Mouse (Mus musculus) right cerebral cortex, postnatal 4 days (tissue): Measurements from ENCODE around the gene Nod2.

Experiments
- DNase-seq: peaks from one replicate; pipeline ENCODE4 v3.0.0-alpha.2; 2022

Nod2 gene

GRCm38 (mm10) chr8:88646837-88647778 is at the start of gene Nod2:
Gene Nod2 (plus strand): TSS chr8:88647315.
- peak; percentile 28 for DNase-seq

GRCm38 (mm10) chr8:88598578-88598977 is 48.5 kb upstream of the Nod2 start:
- DNase-seq = no peak

DNA sequence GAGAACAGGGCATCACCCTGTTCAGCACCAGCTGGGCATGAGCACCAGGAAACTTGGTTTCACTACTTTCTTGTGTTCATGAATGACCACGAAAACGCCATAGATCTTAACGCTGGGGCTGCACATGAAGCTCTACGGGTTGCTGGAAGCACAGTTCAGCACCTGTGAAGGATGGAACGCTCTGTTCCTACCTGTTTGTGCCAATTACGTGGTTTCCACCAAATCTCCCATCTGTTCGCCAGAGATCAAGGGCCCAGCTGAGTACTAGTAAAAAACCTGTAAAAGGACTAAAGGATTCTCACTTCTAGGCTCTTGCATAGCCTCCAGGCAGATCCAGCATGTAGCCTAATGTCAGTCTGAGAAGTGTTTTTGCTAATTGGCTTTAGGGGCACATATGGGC is 47.6 kb upstream of the Nod2 start:
- DNase-seq = no peak

- DNase-seq = no peak
Observed at GRCm38 (mm10) chr8:88603446-88603989, 43.6 kb upstream of the Nod2 start.

DNA sequence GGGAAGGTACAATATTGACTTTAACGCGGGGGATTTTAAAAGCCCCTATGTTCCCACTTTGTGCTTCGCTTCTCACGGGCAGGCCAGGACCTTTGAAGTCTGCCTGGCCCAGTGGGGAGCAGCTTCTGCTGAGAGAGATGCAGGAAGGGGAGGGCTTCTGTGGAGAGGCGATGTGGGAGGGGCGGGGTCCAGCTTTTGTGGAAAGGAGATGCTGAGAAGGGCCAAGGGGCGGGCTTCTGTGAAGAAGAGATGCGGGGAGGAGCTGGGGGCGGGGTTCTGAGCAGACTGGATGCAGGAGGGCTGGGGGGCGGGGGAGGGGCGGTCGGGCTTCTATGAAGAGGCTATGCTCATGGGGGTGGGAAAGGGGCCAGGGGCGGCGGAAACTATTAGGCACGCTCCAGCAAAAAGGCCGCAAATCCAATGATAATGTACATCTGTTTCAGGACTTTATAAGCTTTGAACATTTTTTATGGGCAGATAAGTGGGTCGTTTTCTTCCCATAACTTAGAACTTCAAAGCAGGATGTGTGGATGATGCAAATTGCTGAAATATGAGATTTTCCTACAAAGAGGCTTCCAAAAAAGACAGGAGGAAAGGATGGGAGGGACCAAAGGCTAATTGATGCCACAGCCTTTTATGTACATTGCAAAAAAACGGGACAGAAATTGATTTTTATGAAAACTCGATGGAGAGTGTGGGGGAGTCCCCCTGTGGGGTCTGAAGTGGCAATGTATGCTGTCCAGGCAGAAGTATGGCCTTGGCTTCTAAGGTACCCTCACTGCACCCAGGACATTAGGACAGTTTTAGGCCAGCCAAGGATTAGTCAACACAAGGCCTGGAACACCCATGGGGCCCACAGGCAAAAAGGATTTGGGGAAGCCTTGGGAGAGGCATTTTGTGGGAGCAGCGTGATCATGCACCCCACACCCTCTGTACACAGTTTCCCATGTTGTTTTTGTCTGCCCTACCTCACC is 42.8 kb upstream of the Nod2 start:
- peak; percentile 71 for DNase-seq

DNA sequence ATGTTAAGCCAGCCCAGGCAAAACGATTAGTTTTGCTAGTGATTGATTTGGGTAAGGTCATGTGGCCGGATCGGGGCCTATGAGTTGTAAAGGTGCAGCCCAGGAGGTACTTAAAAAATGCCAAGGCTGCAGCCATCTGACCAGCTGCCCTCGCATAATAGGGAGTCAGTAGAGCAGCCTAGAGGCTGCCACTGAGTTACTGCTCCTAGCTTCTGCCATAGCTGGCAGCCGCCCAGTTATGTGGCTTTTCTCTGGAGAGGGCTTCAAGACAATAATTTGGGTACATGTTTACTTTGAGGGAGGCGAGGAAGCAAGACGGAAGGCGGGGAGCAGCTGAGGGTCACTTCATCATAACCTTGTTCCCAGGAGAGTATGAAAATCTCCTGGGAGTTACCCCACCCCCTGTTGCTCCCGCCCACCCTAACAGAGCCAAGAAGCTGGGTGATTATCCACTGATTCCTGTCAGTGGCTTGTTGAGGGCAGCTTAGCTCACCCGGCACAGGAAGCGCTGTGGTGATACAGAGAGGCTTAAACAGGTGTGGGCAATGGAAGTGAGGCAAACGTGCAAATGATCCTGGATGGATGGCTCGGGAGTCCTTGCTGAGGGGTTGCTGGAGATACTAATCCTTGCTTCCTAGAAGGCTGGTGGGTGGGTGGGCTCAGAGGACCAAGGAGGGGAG is 41.6 kb upstream of the Nod2 start:
- no peak for DNase-seq

DNA sequence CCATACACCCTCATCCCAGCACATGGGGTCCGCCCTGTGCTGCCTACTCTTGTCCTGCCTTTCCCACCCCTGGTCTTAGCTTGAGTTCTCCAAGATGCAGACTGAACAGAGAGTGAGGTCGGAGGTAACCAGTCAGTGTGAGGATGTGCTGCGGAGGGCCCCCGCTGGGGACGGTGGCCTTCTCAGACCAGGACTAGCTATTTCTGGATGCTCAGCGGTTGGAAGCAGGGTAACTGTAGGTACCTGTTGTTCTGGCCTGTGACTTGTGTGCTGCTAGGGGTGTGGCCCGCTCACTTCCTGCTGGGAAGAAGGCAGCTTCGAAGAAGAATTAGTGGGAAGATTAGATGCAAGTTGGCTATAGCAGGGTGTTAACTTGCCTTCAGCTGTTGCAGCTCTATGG is 38.1 kb upstream of the Nod2 start:
- DNase-seq = no peak

DNA sequence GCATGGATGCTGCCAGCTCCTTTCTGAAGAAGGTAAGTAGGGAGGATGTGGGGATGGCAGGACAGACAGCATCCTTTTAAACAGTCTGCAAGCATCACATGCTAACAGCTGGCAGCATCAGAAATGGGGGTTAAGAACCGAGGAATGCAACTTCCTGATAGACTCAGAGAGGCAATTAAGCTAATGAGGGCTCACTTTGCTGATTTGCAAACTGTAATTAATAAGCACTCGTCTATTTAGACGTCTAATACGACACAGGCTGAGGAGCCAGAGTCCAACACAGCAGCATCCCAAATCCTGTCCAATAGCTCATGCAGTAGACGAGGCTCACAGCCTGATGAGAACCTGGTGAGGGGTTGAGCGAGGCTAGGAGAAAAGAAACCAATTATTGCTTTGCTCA is 36.8 kb upstream of the Nod2 start:
- DNase-seq = no peak

DNA sequence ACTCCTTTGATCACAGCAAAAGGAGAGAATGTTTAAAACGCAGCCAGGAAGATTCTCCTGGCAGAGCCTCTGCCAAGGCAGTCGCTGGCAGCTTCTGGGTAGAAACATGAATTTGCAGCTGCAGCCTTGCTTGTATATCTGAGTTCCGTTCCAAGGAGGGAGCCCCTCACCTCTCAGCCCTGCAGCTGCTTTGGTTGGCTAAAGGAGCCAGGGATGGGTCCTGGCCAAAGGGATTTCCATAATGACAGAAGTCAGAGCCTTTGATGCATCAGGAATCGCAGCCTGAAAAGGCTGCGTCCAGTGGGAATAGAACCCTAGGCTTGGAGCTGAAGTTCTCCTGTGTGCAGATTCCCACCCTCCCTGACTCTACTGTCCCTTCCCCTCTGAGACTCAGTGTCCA is 32.1 kb upstream of the Nod2 start:
- DNase-seq = no peak

DNA sequence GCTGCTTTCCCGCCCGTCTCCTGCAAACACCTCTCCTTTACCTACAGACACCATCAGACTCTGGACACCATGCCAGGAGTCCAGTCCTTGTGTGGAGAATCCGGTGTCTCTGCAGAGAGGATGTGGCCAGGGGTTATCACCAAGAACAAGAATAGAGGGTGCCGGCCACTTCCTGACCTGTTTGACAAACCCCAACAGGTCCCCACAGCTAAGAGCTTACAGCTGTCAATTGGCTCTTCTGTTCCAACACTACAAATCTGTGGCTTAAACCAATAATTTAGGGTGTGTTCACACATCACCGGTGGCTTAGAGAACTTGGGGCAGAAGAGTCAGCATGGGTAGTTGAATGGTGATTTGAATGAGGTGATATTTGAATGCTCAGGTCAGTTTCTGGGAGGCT is 28.5 kb upstream of the Nod2 start:
- DNase-seq = no peak

DNA sequence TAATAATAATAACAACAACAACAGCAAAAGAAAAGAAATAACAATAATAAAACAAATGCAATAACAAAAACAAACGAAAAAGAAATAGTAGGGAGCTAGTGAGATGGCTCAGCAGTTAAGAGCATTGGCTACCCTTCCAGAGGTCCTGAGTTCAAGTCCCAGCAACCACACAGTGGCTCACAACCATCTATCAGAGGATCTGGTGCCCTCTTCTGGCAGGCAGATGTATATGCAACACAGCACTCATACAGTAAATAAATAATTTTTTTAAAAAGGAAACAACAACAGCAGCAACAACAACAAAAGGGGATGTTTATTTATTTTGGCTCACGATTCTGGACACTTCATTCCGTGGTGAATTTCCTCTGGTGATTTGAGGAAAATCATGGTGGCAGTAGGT is 27.6 kb upstream of the Nod2 start:
- DNase-seq = no peak

GRCm38 (mm10) chr8:88620931-88621330 is 26.2 kb upstream of the Nod2 start:
- DNase-seq = no peak

DNA sequence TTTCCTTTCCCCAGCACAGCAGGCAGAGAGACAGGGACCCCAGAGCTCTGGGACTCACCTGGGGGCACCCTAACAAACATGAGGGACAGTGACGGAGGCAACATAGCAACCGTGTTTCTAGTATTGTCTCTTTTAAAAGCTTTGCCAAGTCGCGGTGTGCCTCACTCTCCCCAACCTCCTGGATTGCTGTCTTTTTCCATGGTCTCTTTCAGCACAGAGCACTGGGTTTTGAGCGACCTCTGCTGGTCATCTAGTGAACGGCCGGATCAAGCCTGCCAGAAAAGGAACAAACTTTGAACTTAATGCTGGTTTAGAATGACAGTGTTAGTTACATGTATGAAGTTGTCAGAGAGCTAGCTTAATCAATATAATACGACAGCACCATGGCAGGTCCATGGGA is 25.7 kb upstream of the Nod2 start:
- DNase-seq = peak; percentile 82

- DNase-seq = no peak
Observed at GRCm38 (mm10) chr8:88623351-88623750, 23.8 kb upstream of the Nod2 start.

DNA sequence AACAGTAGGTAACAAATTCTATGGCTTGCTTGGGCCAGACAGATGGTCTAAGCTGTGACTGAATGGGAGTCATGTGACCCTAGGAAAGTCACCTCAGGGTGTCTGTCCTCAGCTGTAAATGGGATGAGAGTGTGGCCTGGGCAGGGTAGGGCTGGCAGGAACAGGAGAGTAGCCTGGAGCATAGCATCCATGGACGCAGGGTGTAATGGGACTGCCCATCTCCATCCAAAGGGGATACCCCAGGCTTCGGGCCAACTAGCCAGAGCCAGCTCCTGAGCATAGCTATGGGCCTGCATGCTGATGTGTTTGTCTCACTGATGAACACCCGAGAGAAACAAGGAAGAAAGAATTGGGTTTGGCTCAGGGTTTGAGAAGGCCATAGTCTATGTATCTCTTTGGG is 22.8 kb upstream of the Nod2 start:
- DNase-seq = no peak

- no peak for DNase-seq
Observed at GRCm38 (mm10) chr8:88626433-88626832, 20.7 kb upstream of the Nod2 start.

DNA sequence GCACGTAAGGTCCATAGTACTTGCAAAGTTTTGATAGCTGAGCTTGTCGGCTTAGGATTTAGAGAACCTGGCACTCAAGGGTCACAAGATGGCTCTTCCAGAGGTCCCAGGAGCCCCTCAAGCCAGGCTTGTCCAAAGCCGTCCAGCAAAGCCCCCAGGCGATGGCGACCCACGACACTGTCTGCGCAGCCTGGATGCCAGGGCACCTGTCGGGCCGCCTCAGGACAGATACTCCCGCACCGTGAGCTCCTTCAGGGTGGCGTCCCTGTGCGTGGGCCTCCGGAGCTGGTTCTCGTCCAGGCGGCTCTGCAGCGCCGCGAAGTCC is 20.2 kb upstream of the Nod2 start:
- no peak for DNase-seq

DNA sequence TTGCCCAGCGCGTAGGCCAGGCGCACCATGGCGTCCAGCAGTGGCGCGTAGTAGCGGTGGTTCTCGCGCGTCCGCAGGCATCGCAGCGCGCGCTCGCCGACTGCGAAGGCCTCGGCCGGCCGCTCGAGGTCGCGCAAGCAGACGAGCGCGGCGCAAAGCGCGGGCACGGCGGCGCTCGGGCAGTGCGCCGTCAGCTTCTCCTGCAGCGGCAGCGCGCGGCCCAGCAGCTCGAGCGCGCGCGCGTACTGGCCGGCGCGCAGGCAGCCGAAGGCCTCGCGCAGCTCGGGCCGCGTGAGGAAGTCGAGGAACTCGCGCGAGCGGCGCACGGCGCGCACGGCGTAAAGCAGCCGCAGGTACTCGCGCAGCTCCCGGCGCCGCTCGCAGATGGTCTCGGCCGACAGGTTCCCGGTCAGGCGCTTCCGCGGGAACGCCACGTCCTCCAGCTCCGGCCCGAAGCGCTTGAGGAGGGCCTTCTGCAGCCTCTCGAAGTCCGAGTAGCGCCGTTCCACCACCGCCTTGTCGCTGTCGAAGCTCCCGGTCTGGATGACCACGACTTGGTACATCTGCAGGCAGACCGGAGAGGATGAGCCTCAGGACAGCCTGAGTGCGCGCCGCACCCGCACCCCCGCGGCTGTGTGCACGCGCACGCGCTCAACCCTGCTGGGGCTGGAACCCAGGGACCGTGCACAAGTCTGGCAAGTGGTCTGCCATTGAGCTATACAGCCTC is 19.7 kb upstream of the Nod2 start:
- peak; percentile 76 for DNase-seq

GRCm38 (mm10) chr8:88628001-88628774 is 18.9 kb upstream of the Nod2 start:
- DNase-seq = no peak

DNA sequence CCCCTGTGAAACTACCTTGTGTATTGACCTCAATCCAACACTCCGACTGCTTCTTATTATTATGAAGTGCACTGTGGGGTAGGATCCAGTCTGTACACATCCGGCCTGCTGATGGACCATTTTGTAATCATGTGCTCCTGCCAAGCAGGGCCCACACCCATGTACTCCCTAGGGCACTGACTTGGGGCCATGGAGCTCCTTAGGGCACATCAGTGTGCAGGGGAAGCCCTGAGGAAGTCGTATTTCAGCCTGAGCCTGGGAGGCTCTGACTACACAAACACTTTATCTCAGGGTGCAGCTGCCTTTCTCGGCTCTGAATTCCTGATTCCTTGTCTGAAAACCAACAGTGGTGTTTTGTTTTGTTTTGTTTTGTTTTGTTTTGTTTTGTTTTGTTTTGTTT is 16.9 kb upstream of the Nod2 start:
- no peak for DNase-seq

DNA sequence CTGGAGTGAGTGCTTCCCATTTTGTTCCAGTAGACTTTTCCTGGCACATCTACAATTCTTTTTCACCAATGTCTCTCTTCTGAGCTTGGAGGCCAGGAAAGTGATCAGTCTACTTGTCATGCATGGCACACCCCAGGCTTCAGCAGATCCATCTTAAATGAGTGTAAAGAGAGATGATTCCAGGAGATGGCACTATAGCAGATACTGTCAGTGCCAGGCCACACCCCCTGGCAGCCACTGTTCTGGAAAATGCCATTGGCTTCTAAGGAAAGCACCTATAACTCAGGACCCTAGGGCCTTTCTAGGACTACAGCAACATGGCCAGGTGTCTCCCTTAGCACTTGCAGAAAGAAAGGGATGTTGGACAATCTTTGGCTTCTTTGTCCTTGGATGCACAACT is 16.0 kb upstream of the Nod2 start:
- DNase-seq = peak; percentile 25
